Mouse (Mus musculus): ENCODE measurements around the gene Nosip. TPM values are rescaled to one million over a fixed set of nuclear protein-coding genes. Genes with fewer than 3 reads are reported as not detected.

The Nosip gene
- total RNA-seq, 1 experiment: 94.2 TPM

DNA sequence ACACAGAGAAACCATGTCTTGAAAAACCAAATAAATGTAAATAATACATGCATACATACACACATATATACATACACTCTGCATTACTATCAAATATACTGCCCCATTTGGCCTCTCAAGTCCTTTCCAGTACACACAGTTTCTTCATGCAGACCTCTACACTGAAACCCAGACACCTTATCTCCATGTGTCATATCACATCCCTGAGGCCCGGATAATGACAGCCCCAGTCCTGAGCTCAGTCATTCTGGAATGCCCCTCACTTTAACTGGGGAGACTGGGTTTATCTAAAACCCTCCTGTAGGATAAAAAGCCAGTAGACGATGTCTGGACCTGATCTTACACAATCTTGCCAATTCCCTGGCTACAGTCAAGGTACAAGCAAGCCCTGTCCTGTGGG lies 51.2 kb downstream of the Nosip start:
- no peak overlapping the region for H3K4me3 ChIP-seq (ENCODE audit: insufficient read depth in 1 of 2, low read depth in 1 of 2, low read length in 2 of 2, poor library complexity in 1 of 2, severe bottlenecking in 1 of 2)
- H3K9me3 ChIP-seq (ENCODE audit: control insufficient read depth, insufficient read depth, low read depth, low read length): no peaks in the 10 kb centered on the region
- TF ChIP-seq ZNF384 (IDR thresholded peaks at IDR 0.05; ENCODE audit: low read depth, low read length): no peak
- no peak for TF ChIP-seq HCFC1 (IDR thresholded peaks at IDR 0.05; ENCODE audit: borderline replicate concordance, insufficient read depth, low read length)
- TF ChIP-seq ZC3H11A (IDR thresholded peaks at IDR 0.05; ENCODE audit: borderline replicate concordance, low read depth, low read length): no peak
- TF ChIP-seq CHD2 (IDR thresholded peaks at IDR 0.05; ENCODE audit: low read depth, low read length): no peak
- no peak for TF ChIP-seq MAFK (IDR thresholded peaks at IDR 0.05; ENCODE audit: insufficient read depth, low read depth, low read length)
- H3K9ac ChIP-seq (ENCODE audit: insufficient read depth, low read depth, low read length, poor library complexity, severe bottlenecking): no peak overlapping the region
- H3K36me3 ChIP-seq (ENCODE audit: control insufficient read depth, insufficient read depth, low read length, poor library complexity, severe bottlenecking): peaks cover 2% of the 10 kb centered on the region; the same call in 1 of the 2 replicates
- in situ Hi-C loops (cut with MboI; ENCODE audit: low sequenced_read_pairs in 2 of 2, unreplicated experiment in 2 of 2): no loop called here
- peaks cover 1 to 22% of the 10 kb centered on the region in 2 experiments; a peak in 2 of 4 replicates for H3K4me1 ChIP-seq (ENCODE audit: control insufficient read depth in 2 of 2, insufficient read depth in 2 of 2, low read length in 2 of 2, poor library complexity in 1 of 2)
- no peak overlapping the region for H3K27ac ChIP-seq (ENCODE audit: insufficient read depth, low read depth, low read length, poor library complexity, severe bottlenecking)
- no peak for DNase-seq (ENCODE audit: low read depth, low spot score)

GRCm38 (mm10) chr7:45117566-45117965 lies 55.3 kb downstream of the Nosip start:
- TF ChIP-seq ZNF384 (IDR thresholded peaks at IDR 0.05; ENCODE audit: low read depth, low read length) (no peak), ZC3H11A (IDR thresholded peaks at IDR 0.05; ENCODE audit: borderline replicate concordance, low read depth, low read length) (no peak), MAFK (IDR thresholded peaks at IDR 0.05; ENCODE audit: insufficient read depth, low read depth, low read length) (no peak), HCFC1 (IDR thresholded peaks at IDR 0.05; ENCODE audit: borderline replicate concordance, insufficient read depth, low read length) (no peak), CHD2 (IDR thresholded peaks at IDR 0.05; ENCODE audit: low read depth, low read length) (no peak)
- Histone ChIP-seq H3K36me3 (ENCODE audit: control insufficient read depth, insufficient read depth, low read length, poor library complexity, severe bottlenecking) (peaks cover 29% of the 10 kb centered on the region), H3K4me1 (ENCODE audit: control insufficient read depth in 2 of 2, insufficient read depth in 2 of 2, low read length in 2 of 2, poor library complexity in 1 of 2) (peaks cover 0 to 22% of the 10 kb centered on the region in 2 experiments; a peak in 2 of 4 replicates), H3K9ac (ENCODE audit: insufficient read depth, low read depth, low read length, poor library complexity, severe bottlenecking) (no peak overlapping the region), H3K27ac (ENCODE audit: insufficient read depth, low read depth, low read length, poor library complexity, severe bottlenecking) (no peak overlapping the region), H3K9me3 (ENCODE audit: control insufficient read depth, insufficient read depth, low read depth, low read length) (no peaks in the 10 kb centered on the region), H3K4me3 (ENCODE audit: insufficient read depth in 1 of 2, low read depth in 1 of 2, low read length in 2 of 2, poor library complexity in 1 of 2, severe bottlenecking in 1 of 2) (no peak overlapping the region)
- no peak for DNase-seq (ENCODE audit: low read depth, low spot score)
- in situ Hi-C loops (cut with MboI; ENCODE audit: low sequenced_read_pairs in 2 of 2, unreplicated experiment in 2 of 2): no loop called here

GRCm38 (mm10) chr7:45118336-45118735 lies 56.1 kb downstream of the Nosip start:
- no peak overlapping the region for H3K27ac ChIP-seq (ENCODE audit: insufficient read depth, low read depth, low read length, poor library complexity, severe bottlenecking)
- no peaks in the 10 kb centered on the region for H3K9me3 ChIP-seq (ENCODE audit: control insufficient read depth, insufficient read depth, low read depth, low read length)
- H3K9ac ChIP-seq (ENCODE audit: insufficient read depth, low read depth, low read length, poor library complexity, severe bottlenecking): no peak overlapping the region
- H3K4me3 ChIP-seq (ENCODE audit: insufficient read depth in 1 of 2, low read depth in 1 of 2, low read length in 2 of 2, poor library complexity in 1 of 2, severe bottlenecking in 1 of 2): no peak overlapping the region
- peaks cover 37% of the 10 kb centered on the region for H3K36me3 ChIP-seq (ENCODE audit: control insufficient read depth, insufficient read depth, low read length, poor library complexity, severe bottlenecking)
- TF ChIP-seq ZC3H11A (IDR thresholded peaks at IDR 0.05; ENCODE audit: borderline replicate concordance, low read depth, low read length) (no peak), ZNF384 (IDR thresholded peaks at IDR 0.05; ENCODE audit: low read depth, low read length) (peak; percentile 5; the same call in 1 of the 2 replicates), MAFK (IDR thresholded peaks at IDR 0.05; ENCODE audit: insufficient read depth, low read depth, low read length) (no peak), HCFC1 (IDR thresholded peaks at IDR 0.05; ENCODE audit: borderline replicate concordance, insufficient read depth, low read length) (no peak), CHD2 (IDR thresholded peaks at IDR 0.05; ENCODE audit: low read depth, low read length) (no peak)
- in situ Hi-C loops (cut with MboI; ENCODE audit: low sequenced_read_pairs in 2 of 2, unreplicated experiment in 2 of 2): no loop called here
- DNase-seq (ENCODE audit: low read depth, low spot score): no peak
- peaks cover 0 to 22% of the 10 kb centered on the region in 2 experiments; a peak in 2 of 4 replicates for H3K4me1 ChIP-seq (ENCODE audit: control insufficient read depth in 2 of 2, insufficient read depth in 2 of 2, low read length in 2 of 2, poor library complexity in 1 of 2)

DNA sequence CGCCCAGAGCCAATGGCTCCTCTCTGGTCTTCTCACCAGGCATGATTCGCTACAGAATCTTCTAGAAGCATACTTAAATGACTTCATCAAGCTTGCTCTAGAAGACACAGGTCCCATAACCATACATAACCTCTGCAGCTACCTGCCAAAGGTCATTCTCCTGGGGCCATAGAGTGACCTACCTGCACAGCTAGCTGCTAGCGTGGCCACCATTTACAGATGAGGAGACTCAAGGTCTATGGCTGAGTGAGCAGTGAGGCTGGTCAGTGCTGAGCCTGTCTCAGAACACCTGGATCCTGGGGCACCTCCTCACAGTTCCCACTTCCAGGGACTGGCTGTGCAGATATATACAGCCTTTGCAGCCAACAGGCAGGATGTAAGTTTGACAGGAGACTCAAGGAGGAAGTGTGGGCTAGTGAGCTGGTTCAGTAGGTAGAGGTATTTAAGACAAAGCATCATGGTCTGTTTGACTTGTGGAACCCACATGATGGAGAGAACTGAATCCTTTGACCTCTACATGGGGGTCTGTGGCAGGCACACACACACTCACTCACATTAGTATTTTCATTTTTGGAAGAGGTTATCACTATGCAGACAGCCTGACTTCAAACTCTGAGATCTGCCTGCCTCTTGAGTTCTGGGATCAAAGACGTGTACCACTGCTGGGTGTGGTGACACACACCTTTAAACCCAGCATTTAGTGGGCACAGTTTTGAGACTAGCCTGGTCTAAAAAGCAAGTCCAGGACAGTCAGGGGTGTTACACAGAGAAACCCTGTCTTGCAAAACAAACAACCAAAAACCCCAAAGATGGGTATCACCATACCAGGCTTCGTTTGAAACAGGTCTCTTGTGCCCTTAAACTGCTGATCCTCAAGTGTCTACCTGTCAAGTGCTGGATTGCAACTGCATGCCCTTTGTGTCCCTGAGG lies 57.8 kb downstream of the Nosip start:
- DNase-seq (ENCODE audit: low read depth, low spot score): no peak
- H3K4me1 ChIP-seq (ENCODE audit: control insufficient read depth in 2 of 2, insufficient read depth in 2 of 2, low read length in 2 of 2, poor library complexity in 1 of 2): peaks cover 0 to 19% of the 10 kb centered on the region in 2 experiments; a peak in 2 of 4 replicates
- in situ Hi-C loops (cut with MboI; ENCODE audit: low sequenced_read_pairs in 2 of 2, unreplicated experiment in 2 of 2): no loop called here
- peak overlapping the region; percentile 48; the same call in 1 of the 2 replicates for H3K27ac ChIP-seq (ENCODE audit: insufficient read depth, low read depth, low read length, poor library complexity, severe bottlenecking)
- TF ChIP-seq ZC3H11A (IDR thresholded peaks at IDR 0.05; ENCODE audit: borderline replicate concordance, low read depth, low read length): no peak
- TF ChIP-seq MAFK (IDR thresholded peaks at IDR 0.05; ENCODE audit: insufficient read depth, low read depth, low read length): no peak
- no peak for TF ChIP-seq HCFC1 (IDR thresholded peaks at IDR 0.05; ENCODE audit: borderline replicate concordance, insufficient read depth, low read length)
- H3K36me3 ChIP-seq (ENCODE audit: control insufficient read depth, insufficient read depth, low read length, poor library complexity, severe bottlenecking): peaks cover 42% of the 10 kb centered on the region
- H3K9me3 ChIP-seq (ENCODE audit: control insufficient read depth, insufficient read depth, low read depth, low read length): no peaks in the 10 kb centered on the region
- H3K4me3 ChIP-seq (ENCODE audit: insufficient read depth in 1 of 2, low read depth in 1 of 2, low read length in 2 of 2, poor library complexity in 1 of 2, severe bottlenecking in 1 of 2): no peak overlapping the region
- H3K9ac ChIP-seq (ENCODE audit: insufficient read depth, low read depth, low read length, poor library complexity, severe bottlenecking): no peak overlapping the region

Data from ES-E14 (cell line).